19 mouse cellular contexts compared by ENCODE assay signal in genomic region chr12:79689299-79689698, GRCm38 (mm10).
DNase-seq lines count a peak whose midpoint lies in the region; ATAC-seq lines count a peak whose summit lies in the region.
"Had no signal": no experiment of that assay in that cellular context is flagged by ENCODE, and none has a peak within 500 bp of the region (broad histone marks: within the 10 kb centered on the region; RNA-seq: fewer than 3 reads in every experiment).

No protein-coding gene starts in this region.

- no peaks in the 10 kb centered on the region for H3K27me3 ChIP-seq in kidney, embryonic 16.5 days (ENCODE audit: insufficient read depth, low read length)
- no peaks in the 10 kb centered on the region for H3K27me3 ChIP-seq in liver, embryonic 11.5 days (replicated peaks; ENCODE audit: control insufficient read depth, insufficient read depth, low read length)
- H3K27me3 ChIP-seq: embryonic facial prominence, embryonic 12.5 days; forebrain, embryonic 15.5 days; heart, embryonic 13.5 days; limb, embryonic 13.5 days; midbrain, embryonic 13.5 days had no signal

- no peak overlapping the region for H3K9ac ChIP-seq in kidney, embryonic 16.5 days (replicated peaks; ENCODE audit: low read length)
- no peak overlapping the region for H3K9ac ChIP-seq in liver, embryonic 11.5 days (ENCODE audit: low read depth, low read length)
- H3K9ac ChIP-seq: embryonic facial prominence, embryonic 12.5 days; forebrain, embryonic 15.5 days; heart, embryonic 13.5 days; limb, embryonic 13.5 days; midbrain, embryonic 13.5 days had no signal

- no peaks in the 10 kb centered on the region for H3K36me3 ChIP-seq in kidney, embryonic 16.5 days (ENCODE audit: insufficient read depth, low read length)
- H3K36me3 ChIP-seq in liver, embryonic 11.5 days (ENCODE audit: control insufficient read depth, insufficient read depth, low read length): no peaks in the 10 kb centered on the region
- H3K36me3 ChIP-seq: embryonic facial prominence, embryonic 12.5 days; forebrain, embryonic 15.5 days; heart, embryonic 13.5 days; limb, embryonic 13.5 days; midbrain, embryonic 13.5 days had no signal

- peak; percentile 88 for ATAC-seq in kidney, embryonic 16.5 days (ENCODE audit: low FRiP score, low TSS enrichment)
- ATAC-seq in liver, embryonic 11.5 days (replicated peaks; ENCODE audit: low FRiP score): peak; percentile 51; the same call in 1 of the 2 replicates
- no peak for ATAC-seq in activated CD4-positive, CD25-positive, alpha-beta regulatory T cell, adult 4 months
- ATAC-seq: forebrain, embryonic 15.5 days; lung, postnatal 0 days; midbrain, embryonic 13.5 days had no signal

- WGBS in kidney, embryonic 16.5 days: 54% methylated on average over 8 of the region's 8 CpGs
- 82% methylated on average over 8 of the region's 8 CpGs for WGBS in liver, embryonic 11.5 days

- H3K27ac ChIP-seq in kidney, embryonic 16.5 days (ENCODE audit: low read length): peak overlapping the region; percentile 62
- H3K27ac ChIP-seq in liver, embryonic 11.5 days (ENCODE audit: low read depth, low read length): no peak overlapping the region
- H3K27ac ChIP-seq: embryonic facial prominence, embryonic 12.5 days; forebrain, embryonic 15.5 days; heart, embryonic 13.5 days; limb, embryonic 13.5 days; midbrain, embryonic 13.5 days had no signal

- no peaks in the 10 kb centered on the region for H3K9me3 ChIP-seq in kidney, embryonic 16.5 days (ENCODE audit: low read length)
- no peaks in the 10 kb centered on the region for H3K9me3 ChIP-seq in liver, embryonic 11.5 days (ENCODE audit: control insufficient read depth, low read length)
- H3K9me3 ChIP-seq: embryonic facial prominence, embryonic 12.5 days; forebrain, embryonic 15.5 days; heart, embryonic 13.5 days; limb, embryonic 13.5 days; midbrain, embryonic 13.5 days had no signal

- no peak overlapping the region for H3K4me2 ChIP-seq in kidney, embryonic 16.5 days (replicated peaks; ENCODE audit: low read depth, low read length)
- no peak overlapping the region for H3K4me2 ChIP-seq in liver, embryonic 11.5 days
- H3K4me2 ChIP-seq: embryonic facial prominence, embryonic 12.5 days; forebrain, embryonic 15.5 days; heart, embryonic 13.5 days; limb, embryonic 13.5 days; midbrain, embryonic 13.5 days had no signal

- H3K4me3 ChIP-seq in kidney, embryonic 16.5 days (ENCODE audit: low read length): no peak overlapping the region
- H3K4me3 ChIP-seq in liver, embryonic 11.5 days (ENCODE audit: low read depth, low read length): no peak overlapping the region
- H3K4me3 ChIP-seq: embryonic facial prominence, embryonic 12.5 days; erythroblast, embryonic 14.5 days; forebrain, embryonic 15.5 days; heart, embryonic 13.5 days; limb, embryonic 13.5 days; midbrain, embryonic 13.5 days; myocyte had no signal

- peak; percentile 42 for DNase-seq in kidney, adult 18-20 months
- no peak for DNase-seq in kidney, postnatal 10 days
- DNase-seq in liver, embryonic 11.5 days (ENCODE audit: low spot score): no peak
- peak; percentile 52 for DNase-seq in yolk sac, embryonic 10.5 days (ENCODE audit: low spot score)
- DNase-seq in testis, postnatal 10 days (ENCODE audit: low spot score): no peak
- DNase-seq: adrenal gland, adult 8-10 months; cerebellum, adult 9-10 months; heart, postnatal 36 days; thymus, postnatal 25 days had no signal

- H3K4me1 ChIP-seq in kidney, embryonic 16.5 days (ENCODE audit: insufficient read depth, low read length): peaks cover 33% of the 10 kb centered on the region
- H3K4me1 ChIP-seq in liver, embryonic 11.5 days (replicated peaks; ENCODE audit: control insufficient read depth, insufficient read depth, low read length): 0 out of 2 replicates have a peak, but pooled peaks cover 3% of the 10 kb centered on the region

Comparison
In these comparisons a context has a peak if more than half of its experiments do, and no peak if none do; other contexts are left out.
1. DNase-seq: peak in kidney, adult 18-20 months (single experiment) and yolk sac, embryonic 10.5 days (single experiment); none in kidney, postnatal 10 days (single experiment), liver, embryonic 11.5 days (single experiment) and testis, postnatal 10 days (single experiment).